Mouse (Mus musculus) heart, embryonic 13.5 days (tissue): ENCODE measurements around the gene Cyp2d10. TPM values are rescaled to one million over a fixed set of nuclear protein-coding genes. Genes with fewer than 3 reads are reported as not detected.
"Not testable (repeated sequence)": the region's sequence is repeated elsewhere in the genome, so short reads cannot be mapped to it uniquely, and the experiment has no call there.

ENCODE experiments used
- ATAC-seq: fragments of 200-750 bp; cut with Nextera tagmentation; 2 replicates; pipeline ENCODE4 v1.8.0; 2017; ENCODE audit warnings: moderate TSS enrichment; ENCODE audit not compliant: insufficient number of reproducible peaks, low FRiP score, low TSS enrichment; ENCODE audit errors: extremely low read depth
- H3K27ac ChIP-seq: fragments of 300-500 bp; sonication (generic); replicated peaks from 2 replicates; pipeline ENCODE4 v1.5.1; 2015; ENCODE audit warnings: moderate library complexity, mild to moderate bottlenecking, inconsistent platforms
- H3K27me3 ChIP-seq: fragments of 300-500 bp; sonication (generic); replicated peaks from 2 replicates; pipeline ENCODE4 v1.6.1; 2015; ENCODE audit warnings: mild to moderate bottlenecking, inconsistent platforms
- H3K36me3 ChIP-seq: fragments of 300-500 bp; sonication (generic); 2 replicates; pipeline ENCODE4 v1.6.1; 2015; ENCODE audit warnings: mild to moderate bottlenecking, inconsistent platforms
- H3K4me1 ChIP-seq: fragments of 300-500 bp; sonication (generic); 2 replicates; pipeline ENCODE4 v1.6.1; 2015; ENCODE audit warnings: inconsistent platforms
- H3K4me2 ChIP-seq: fragments of 300-500 bp; sonication (generic); 2 replicates; pipeline ENCODE4 v1.6.1; 2015; ENCODE audit warnings: inconsistent platforms, mild to moderate bottlenecking, moderate library complexity
- H3K4me3 ChIP-seq: fragments of 300-500 bp; sonication (generic); 2 replicates; pipeline ENCODE4 v1.5.1; 2015; ENCODE audit warnings: moderate library complexity, mild to moderate bottlenecking, inconsistent platforms
- H3K9ac ChIP-seq: fragments of 300-500 bp; sonication (generic); 2 replicates; pipeline ENCODE4 v1.6.1; 2015; ENCODE audit warnings: inconsistent platforms, mild to moderate bottlenecking, moderate library complexity
- H3K9me3 ChIP-seq: fragments of 300-500 bp; sonication (generic); 2 replicates; pipeline ENCODE4 v1.6.1; 2016; ENCODE audit warnings: inconsistent platforms
- WGBS: fragments of 180-500 bp; shearing (Covaris S2); methylation state at CpG from one replicate; pipeline ENCODE4 v1.1.7; 2015; ENCODE audit warnings: mixed read lengths; 5-methylcytosine and 5-hydroxymethylcytosine counted together
- polyA plus RNA-seq: library from polyadenylated mRNA; unstranded; fragments of >200 nt; fragmentation: Nextera tagmentation; extraction: Ambion mirVana; gene quantifications from 2 replicates; pipeline ENCODE4 v1.2.1, GENCODE M21; 2015

The Cyp2d10 gene
- 0.48 and 1.2 TPM in 2 replicates for polyA plus RNA-seq

GRCm38 (mm10) chr15:82406981-82407380 lies at the start of gene Cyp2d10:
Gene Cyp2d10, minus strand, starts transcription at chr15:82407195.
- no peaks in the 10 kb centered on the region for H3K9me3 ChIP-seq
- no peak within 1 kb of the TSS for H3K4me3 ChIP-seq
- H3K9ac ChIP-seq, result no peak within 1 kb of the TSS
- no peaks in the 10 kb centered on the region for H3K36me3 ChIP-seq
- H3K4me2 ChIP-seq, result no peak within 1 kb of the TSS
- no peak within 1 kb of the TSS for H3K27ac ChIP-seq
- ATAC-seq, result no peak
- H3K27me3 ChIP-seq, result no peaks in the 10 kb centered on the region
- 85% methylated on average over 6 of the region's 6 CpGs for WGBS
- H3K4me1 ChIP-seq, result no peaks in the 10 kb centered on the region

- WGBS, result 72% methylated on average over 6 of the region's 6 CpGs
- not testable (repeated sequence) for ATAC-seq, H3K27ac ChIP-seq, H3K4me2 ChIP-seq, H3K36me3 ChIP-seq, H3K9ac ChIP-seq, H3K4me1 ChIP-seq, H3K4me3 ChIP-seq, H3K9me3 ChIP-seq, H3K27me3 ChIP-seq
Measured at GRCm38 (mm10) chr15:82456086-82456790, 49.2 kb upstream of the Cyp2d10 start.

DNA sequence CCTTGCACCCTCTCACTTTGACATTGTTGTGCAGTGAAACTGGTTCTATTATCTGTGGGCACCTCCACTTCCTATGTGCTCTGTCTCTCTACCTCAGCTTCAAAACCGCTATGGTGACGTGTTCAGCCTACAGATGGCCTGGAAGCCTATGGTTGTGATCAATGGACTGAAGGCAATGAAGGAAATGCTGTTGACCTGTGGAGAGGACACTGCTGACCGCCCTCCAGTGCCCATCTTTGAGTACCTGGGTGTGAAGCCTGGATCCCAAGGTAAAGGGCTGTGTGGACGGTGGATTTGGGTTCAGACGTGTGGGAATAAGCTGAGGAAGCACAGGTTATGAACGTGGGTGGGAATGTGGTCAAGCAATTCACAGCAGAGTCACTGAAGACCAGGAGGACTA lies 46.5 kb upstream of the Cyp2d10 start:
- H3K36me3 ChIP-seq, H3K4me2 ChIP-seq, H3K27me3 ChIP-seq, H3K9me3 ChIP-seq, H3K4me3 ChIP-seq, H3K4me1 ChIP-seq, H3K9ac ChIP-seq, ATAC-seq, H3K27ac ChIP-seq: not testable (repeated sequence)
- WGBS, result 69% methylated on average over 6 of the region's 6 CpGs

DNA sequence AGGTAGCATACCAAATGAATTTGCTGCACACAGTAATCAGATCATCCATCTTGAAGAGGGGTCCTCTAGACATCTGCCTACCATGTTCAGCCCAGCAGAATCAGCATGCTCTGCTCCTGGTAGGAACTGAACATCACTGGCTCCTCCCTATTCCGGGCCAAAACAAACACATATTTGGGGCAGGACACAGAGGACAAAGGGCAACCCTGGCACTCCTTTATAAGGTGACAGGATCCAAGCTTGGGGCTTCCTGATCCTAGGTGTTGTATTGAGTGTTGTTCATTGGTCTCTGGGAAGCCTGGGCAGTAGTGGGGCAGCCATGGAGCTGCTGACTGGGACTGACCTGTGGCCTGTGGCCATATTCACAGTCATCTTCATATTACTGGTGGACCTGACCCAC lies 45.1 kb upstream of the Cyp2d10 start:
- H3K27me3 ChIP-seq, H3K27ac ChIP-seq, H3K4me1 ChIP-seq, H3K9ac ChIP-seq, H3K4me2 ChIP-seq, H3K9me3 ChIP-seq, H3K36me3 ChIP-seq, ATAC-seq, H3K4me3 ChIP-seq: not testable (repeated sequence)
- WGBS, result 76% methylated on average over 1 of the region's 1 CpGs

DNA sequence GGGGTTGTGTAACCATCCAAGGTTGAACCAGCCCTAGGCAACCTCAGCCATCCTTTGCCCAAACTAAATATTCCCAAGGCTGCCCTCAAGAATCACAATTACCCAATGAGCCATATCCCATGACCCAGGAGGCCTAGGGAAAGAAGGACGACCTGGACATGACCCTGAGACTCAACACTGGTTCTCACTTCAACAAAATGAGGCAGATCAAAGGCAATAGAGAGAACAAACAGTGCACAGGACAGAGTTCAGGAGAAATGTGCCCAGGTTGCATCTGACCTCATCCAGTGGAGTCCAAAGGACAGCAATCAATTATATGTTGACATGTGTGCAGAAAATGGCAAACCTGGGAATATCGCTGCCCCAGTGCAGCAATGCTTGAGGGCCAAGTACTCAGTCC lies 43.0 kb upstream of the Cyp2d10 start:
- H3K9ac ChIP-seq, H3K4me2 ChIP-seq, H3K9me3 ChIP-seq, H3K27me3 ChIP-seq, H3K4me1 ChIP-seq, ATAC-seq, H3K36me3 ChIP-seq, H3K27ac ChIP-seq, H3K4me3 ChIP-seq: not testable (repeated sequence)
- WGBS, result 63% methylated on average over 2 of the region's 2 CpGs

GRCm38 (mm10) chr15:82445196-82445595 lies 38.2 kb upstream of the Cyp2d10 start:
- no peaks in the 10 kb centered on the region for H3K27me3 ChIP-seq
- no peak overlapping the region for H3K4me2 ChIP-seq
- WGBS, result 76% methylated on average over 8 of the region's 8 CpGs
- ATAC-seq, result no peak
- H3K4me1 ChIP-seq, result no peaks in the 10 kb centered on the region
- H3K27ac ChIP-seq, result no peak overlapping the region
- H3K9me3 ChIP-seq, result no peaks in the 10 kb centered on the region; the same call in 1 of the 2 replicates
- no peak overlapping the region for H3K9ac ChIP-seq
- no peak overlapping the region for H3K4me3 ChIP-seq
- H3K36me3 ChIP-seq, result no peaks in the 10 kb centered on the region

- no peak overlapping the region for H3K27ac ChIP-seq
- WGBS, result 80% methylated on average over 3 of the region's 3 CpGs
- no peak overlapping the region for H3K4me3 ChIP-seq
- no peaks in the 10 kb centered on the region; the same call in 1 of the 2 replicates for H3K9me3 ChIP-seq
- H3K4me2 ChIP-seq, result no peak overlapping the region
- H3K4me1 ChIP-seq, result no peaks in the 10 kb centered on the region
- H3K9ac ChIP-seq, result no peak overlapping the region
- H3K27me3 ChIP-seq, result no peaks in the 10 kb centered on the region
- ATAC-seq, result no peak
- H3K36me3 ChIP-seq, result no peaks in the 10 kb centered on the region
Measured at GRCm38 (mm10) chr15:82443658-82444057, 36.7 kb upstream of the Cyp2d10 start.

GRCm38 (mm10) chr15:82437975-82438617 lies 31.1 kb upstream of the Cyp2d10 start:
- ATAC-seq, result no peak
- Histone ChIP-seq H3K27ac (no peak overlapping the region), H3K4me1 (no peaks in the 10 kb centered on the region), H3K4me2 (no peak overlapping the region), H3K4me3 (no peak overlapping the region), H3K36me3 (no peaks in the 10 kb centered on the region), H3K9me3 (peaks cover 9% of the 10 kb centered on the region), H3K9ac (no peak overlapping the region), H3K27me3 (no peaks in the 10 kb centered on the region)
- WGBS, result 51% methylated on average over 5 of the region's 5 CpGs

GRCm38 (mm10) chr15:82435606-82436005 lies 28.6 kb upstream of the Cyp2d10 start:
- H3K4me1 ChIP-seq, result no peaks in the 10 kb centered on the region
- ATAC-seq, result no peak
- H3K4me2 ChIP-seq, result no peak overlapping the region
- H3K36me3 ChIP-seq, result no peaks in the 10 kb centered on the region
- H3K27me3 ChIP-seq, result no peaks in the 10 kb centered on the region
- H3K27ac ChIP-seq, result no peak overlapping the region
- peaks cover 20% of the 10 kb centered on the region for H3K9me3 ChIP-seq
- H3K4me3 ChIP-seq, result no peak overlapping the region
- no peak overlapping the region for H3K9ac ChIP-seq
- WGBS, result 63% methylated on average over 2 of the region's 2 CpGs

GRCm38 (mm10) chr15:82435011-82435410 lies 28.0 kb upstream of the Cyp2d10 start:
- WGBS, result 67% methylated on average over 3 of the region's 3 CpGs
- Histone ChIP-seq H3K4me3 (no peak overlapping the region), H3K27me3 (no peaks in the 10 kb centered on the region), H3K27ac (no peak overlapping the region), H3K9me3 (peaks cover 21% of the 10 kb centered on the region), H3K4me2 (no peak overlapping the region), H3K9ac (no peak overlapping the region), H3K36me3 (no peaks in the 10 kb centered on the region), H3K4me1 (no peaks in the 10 kb centered on the region)
- ATAC-seq, result no peak

GRCm38 (mm10) chr15:82434541-82434940 lies 27.5 kb upstream of the Cyp2d10 start:
- Histone ChIP-seq H3K27me3 (no peaks in the 10 kb centered on the region), H3K9me3 (peaks cover 25% of the 10 kb centered on the region), H3K9ac (no peak overlapping the region), H3K27ac (no peak overlapping the region), H3K36me3 (no peaks in the 10 kb centered on the region), H3K4me2 (no peak overlapping the region), H3K4me3 (no peak overlapping the region), H3K4me1 (no peaks in the 10 kb centered on the region)
- 77% methylated on average over 3 of the region's 3 CpGs for WGBS
- ATAC-seq, result no peak

- Histone ChIP-seq H3K27me3 (no peaks in the 10 kb centered on the region), H3K9me3 (peaks cover 25% of the 10 kb centered on the region), H3K9ac (no peak overlapping the region), H3K27ac (no peak overlapping the region), H3K4me1 (no peaks in the 10 kb centered on the region), H3K4me3 (no peak overlapping the region), H3K4me2 (no peak overlapping the region), H3K36me3 (no peaks in the 10 kb centered on the region)
- no peak for ATAC-seq
- WGBS, result 83% methylated on average over 3 of the region's 3 CpGs
Measured at GRCm38 (mm10) chr15:82433621-82434020, 26.6 kb upstream of the Cyp2d10 start.
